Mouse (Mus musculus): ENCODE results near the gene Syt11. TPM values are rescaled to one million over a fixed set of nuclear protein-coding genes. Genes with fewer than 3 reads are reported as not detected.
"Not testable (repeated sequence)": the region's sequence is repeated elsewhere in the genome, so short reads cannot be mapped to it uniquely, and the experiment has no call there.

Gene Syt11
- 1 to 10 TPM; 4.0 to 6.3 (median 4.6) TPM for total RNA-seq (2022)

DNA sequence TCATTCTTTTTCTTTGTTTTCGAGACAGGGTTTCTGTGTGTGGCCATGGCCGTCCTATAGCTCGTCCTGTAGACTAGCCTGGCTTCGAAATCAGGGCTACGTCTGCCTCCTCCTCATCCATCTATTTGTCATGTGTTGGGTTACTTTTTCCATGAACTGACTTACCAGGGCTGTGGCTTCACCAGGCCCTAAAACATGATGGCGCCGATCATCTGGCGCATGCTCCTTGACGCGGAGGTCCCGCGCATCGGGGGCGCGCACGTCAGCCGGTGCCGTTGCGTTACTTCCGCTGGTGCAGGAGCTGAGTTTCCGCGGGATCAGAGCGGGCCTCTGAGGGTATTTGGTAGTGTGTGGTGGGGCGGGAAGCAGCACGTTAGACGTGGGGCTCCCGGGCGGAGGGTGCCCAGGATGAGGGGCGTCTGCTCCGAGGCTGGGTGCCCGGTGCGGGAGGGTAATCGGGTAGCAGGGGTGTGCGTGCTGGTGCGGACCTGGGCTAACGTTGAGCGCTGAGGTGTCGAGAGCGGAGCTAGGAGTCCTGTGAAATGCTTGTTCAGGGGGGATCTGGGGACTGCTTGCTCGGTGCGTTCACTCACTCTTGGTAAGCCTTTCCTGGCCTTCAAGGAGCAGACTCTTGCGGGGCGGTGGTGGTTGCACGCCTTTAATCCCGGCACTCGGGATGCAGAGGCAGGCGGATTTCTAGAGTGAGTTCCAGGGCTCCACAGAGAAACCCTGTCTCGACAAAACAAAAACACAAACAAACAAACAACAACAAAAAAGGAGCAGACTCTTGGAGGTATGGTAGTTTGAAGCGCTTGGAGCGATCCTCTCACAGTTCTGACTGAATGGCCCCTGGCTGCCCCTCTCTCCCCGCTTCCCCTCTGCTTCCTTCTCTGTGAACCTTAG is at the start of gene Syt11:
Gene Syt11, minus strand, starts transcription at position 226 of the 903 bp plus-strand sequence.
- DNase-seq (ENCODE audit: low spot score in 2 of 2): not testable (repeated sequence)

DNA sequence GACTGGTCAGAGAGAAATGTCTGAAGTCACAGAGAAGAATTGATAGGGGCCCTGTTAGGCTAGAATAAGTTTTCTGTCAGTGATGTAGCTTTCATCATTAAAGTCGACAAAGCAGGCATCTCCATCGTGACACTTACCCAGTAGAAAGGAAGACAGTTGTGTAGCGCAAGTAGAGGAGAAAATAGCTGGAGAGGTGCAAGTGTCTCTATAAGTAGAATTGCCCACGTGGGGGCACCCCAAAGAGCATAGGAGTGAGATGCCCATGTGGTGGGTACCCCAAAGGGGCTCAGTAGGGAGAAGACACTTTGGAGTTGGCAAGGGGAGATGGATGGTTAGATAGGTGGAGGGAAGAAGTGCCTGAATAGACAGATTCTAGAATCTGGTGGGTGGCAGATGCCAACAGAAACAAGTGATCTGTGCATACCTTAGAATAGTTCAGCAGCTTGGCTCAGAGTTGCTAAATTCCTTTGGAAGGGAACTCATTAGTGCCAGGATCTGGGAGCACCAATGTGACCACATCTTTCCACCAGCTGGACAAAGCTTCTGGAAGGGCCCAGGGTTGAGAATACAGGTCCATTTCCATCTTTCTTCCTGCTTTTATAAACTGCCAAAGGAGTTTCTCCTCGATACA is 29.1 kb upstream of the Syt11 start:
- DNase-seq (ENCODE audit: low spot score in 2 of 2): no peak

DNA sequence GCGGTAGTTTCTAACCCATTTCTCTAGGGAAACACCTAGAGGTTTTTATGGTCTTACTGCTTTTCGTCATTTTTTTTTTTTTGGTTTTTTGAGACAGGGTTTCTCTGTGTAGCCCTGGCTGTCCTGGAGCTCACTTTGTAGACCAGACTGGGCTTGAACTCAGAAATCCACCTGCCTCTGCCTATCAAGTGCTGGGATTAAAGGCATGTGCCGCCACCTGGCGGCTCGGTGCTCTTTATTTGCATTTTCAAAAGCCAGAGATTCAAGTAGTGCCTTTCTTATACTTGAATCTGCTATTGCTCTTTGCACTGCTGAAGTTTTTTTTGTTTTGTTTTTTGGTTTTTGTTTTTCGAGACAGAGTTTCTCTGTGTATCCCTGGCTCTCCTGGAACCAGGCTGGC is 22.5 kb upstream of the Syt11 start:
- DNase-seq (ENCODE audit: low spot score in 2 of 2): not testable (repeated sequence)

DNA sequence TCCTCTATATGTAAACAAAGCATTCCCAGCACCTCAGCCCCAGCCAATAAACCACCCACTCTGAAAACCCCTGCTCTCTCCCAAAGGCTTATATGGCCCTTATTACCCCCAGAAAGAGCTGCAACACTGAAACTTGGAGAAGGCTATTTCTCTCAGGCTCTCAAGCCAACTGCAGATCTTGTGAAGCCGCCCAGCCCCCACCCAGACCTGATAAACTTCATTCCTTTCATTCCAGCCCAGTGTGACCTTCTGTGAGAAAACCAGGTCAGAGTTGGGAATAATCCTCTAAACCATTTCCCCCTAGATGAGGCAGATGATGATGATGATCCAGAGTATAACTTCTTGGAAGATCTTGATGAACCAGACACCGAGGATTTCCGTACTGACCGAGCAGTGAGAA is 13.1 kb upstream of the Syt11 start:
- not testable (repeated sequence) for DNase-seq (ENCODE audit: low spot score in 2 of 2)

DNA sequence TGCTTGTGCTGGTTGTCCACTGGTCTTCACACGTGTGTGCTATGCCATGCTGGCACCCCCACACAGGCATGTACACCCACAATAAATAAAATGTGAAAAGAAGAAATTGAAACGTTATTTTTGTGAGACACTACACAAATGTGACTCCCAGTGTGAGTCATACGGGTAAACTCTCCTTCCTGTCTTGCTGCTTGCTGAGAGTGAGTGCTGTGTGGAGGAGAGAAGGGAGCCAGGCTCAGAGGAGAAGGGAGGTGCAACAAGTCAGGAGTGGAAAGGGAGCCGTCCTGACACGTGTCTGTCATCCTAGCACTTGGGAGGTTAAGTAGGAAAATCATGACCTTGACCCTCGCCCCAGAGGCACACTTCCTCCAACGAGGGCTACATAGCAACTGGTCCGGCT is 11.8 kb upstream of the Syt11 start:
- not testable (repeated sequence) for DNase-seq (ENCODE audit: low spot score in 2 of 2)

DNA sequence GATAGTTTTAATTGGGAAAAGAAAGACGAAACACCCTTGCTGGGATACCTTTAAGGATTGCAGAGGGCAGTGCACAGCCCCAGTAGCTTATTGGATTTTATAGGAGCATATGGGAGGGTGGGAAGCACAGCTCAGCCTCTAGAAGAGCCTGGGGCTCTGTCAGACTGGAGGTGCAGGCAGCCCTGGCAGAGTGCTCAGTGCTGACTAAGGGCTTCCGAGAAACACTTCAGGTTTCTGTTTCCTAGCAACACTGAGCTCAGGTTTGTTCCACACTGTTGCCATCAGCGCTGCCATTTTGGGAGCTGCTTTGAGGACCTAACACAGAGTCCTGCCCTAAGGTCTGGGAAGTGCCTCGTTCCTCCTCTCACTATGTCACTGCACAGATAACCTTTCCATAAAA is 11.4 kb upstream of the Syt11 start:
- not testable (repeated sequence) for DNase-seq (ENCODE audit: low spot score in 2 of 2)

DNA sequence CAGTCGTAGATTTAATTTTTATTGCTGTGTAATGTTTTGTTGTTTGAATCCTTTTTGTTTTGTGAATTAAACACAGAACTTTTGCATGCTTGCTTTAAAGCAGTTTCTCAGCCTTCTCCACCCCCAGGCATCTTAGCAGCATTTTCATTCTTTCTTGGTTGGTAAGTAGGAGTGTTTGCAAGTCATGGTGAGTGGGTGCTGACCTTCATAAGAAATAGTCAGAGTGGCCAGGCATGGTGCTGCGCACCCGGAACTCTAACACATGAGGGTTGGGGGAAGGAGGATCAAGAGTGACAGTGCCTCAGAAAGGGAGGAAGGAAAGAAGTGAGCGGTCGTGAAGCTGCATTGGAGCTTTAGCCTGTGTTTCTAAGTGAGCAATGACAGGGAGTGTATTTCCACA is 9.9 kb upstream of the Syt11 start:
- DNase-seq (ENCODE audit: low spot score in 2 of 2): no peak

DNA sequence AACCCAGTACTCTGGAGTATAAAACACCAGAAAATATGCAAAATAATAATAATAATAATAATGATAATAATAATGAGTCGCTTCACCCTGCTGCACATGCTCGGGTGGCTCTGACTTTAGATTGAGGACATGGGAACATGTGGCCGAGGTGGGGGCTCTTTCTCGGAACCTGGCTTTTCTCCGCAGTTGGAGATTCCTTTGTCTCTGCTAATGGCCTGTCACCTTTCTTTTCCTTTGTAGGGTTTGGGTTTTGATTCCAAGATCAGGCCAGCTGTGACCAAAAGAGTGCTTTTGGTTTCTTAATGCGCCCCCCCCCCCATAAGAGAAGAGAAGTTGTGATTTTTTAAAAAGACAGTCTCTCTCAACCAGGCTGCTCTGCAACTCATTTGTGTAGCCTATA is 1.8 kb downstream of the Syt11 start:
- not testable (repeated sequence) for DNase-seq (ENCODE audit: low spot score in 2 of 2)

DNA sequence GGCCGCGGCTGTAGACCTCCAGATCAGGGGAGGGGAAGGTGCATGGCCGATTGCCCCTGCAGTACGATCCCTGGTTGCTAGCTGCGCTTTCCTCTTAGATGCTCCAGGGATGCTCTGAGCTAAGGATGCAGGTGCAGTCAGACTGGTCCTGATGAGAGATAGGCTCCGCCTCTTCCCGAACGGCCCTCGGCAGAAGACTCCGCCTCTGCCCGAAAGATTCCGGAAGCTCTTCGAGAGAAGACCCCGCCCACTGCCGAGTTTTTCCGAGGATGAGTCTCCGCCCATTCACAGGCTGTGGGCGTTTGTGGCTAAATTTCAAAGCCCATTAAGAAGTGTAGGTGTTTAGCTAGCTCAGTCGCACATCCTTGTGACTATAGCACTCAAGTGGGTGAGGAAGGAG is 2.6 kb downstream of the Syt11 start:
- DNase-seq (ENCODE audit: low spot score in 2 of 2): peak; percentile 82 to 84

DNA sequence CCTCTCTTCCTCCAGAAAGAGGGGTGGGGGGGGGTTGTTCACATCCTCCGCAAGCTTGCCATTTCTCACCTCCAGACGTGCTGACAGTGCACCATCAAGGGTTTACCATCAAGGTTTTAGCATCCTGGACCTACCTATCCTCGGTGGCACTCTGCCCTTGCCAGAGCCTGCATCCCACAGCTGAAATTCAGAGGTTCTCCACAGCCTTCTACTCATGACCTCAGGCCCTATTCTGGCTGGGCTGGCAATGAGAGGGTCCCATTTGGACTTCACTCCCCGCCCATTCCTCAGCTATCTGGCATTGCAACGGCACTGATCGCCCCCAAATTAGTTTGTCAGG is 3.1 kb downstream of the Syt11 start:
- not testable (repeated sequence) for DNase-seq (ENCODE audit: low spot score in 2 of 2)

DNA sequence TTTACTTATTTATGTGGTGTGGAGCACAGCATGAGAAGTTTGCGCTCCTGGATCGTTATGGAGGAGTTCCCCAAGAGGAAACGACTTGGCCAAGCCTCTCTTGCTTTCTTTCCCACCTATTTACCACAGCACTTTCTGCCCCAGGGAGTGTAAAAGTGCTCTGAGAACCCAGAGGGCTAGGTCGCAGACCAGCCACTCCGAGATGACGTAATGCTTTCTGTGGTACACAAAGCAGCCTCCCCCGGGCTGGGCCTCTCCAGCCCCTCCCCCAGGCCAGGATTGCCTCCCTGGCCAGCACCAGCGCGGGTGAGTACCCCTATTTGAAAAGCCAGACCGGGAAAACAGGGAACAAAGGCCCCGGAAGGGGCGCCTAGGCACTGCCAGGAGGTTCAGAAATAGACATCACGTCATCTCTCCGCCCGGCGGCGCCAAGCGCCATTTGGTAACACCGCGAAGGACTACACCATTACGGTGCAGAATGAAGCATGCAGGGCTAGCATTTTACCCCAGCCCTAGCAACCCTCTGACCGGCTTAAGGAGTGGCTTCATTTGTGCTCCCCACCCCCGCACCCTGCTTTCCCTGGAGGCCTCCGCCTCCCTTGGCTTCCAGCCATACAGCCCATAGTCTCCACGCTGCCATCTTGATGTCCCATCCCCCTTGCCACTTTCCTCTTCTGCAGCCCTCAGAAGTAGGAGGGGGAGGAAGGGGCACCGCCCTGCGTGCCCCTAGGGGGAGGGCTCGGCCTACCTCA is 3.6 kb downstream of the Syt11 start:
- DNase-seq (ENCODE audit: low spot score in 2 of 2): peak; percentile 8 to 24

DNA sequence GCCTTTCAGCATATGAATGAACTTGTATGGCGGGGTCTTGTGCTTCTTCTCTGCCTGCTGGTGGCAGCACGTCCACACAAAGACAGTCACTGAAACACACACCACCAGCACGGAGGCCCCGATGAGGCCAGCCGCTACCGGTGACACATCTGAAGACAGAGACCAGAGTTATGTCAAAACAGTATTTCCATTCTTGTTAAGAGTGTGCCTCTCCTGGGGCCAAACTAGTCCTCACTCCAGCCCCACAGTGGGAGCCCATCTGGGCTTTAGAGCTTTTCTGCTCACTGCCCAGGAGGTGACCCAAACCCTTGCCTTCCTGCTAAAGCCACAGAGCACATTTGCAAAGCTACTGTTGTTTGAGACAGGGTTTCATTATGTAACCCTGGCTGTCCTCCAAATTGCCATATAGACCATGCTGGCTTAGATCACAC is 12.5 kb downstream of the Syt11 start:
- no peak for DNase-seq (ENCODE audit: low spot score in 2 of 2)

DNA sequence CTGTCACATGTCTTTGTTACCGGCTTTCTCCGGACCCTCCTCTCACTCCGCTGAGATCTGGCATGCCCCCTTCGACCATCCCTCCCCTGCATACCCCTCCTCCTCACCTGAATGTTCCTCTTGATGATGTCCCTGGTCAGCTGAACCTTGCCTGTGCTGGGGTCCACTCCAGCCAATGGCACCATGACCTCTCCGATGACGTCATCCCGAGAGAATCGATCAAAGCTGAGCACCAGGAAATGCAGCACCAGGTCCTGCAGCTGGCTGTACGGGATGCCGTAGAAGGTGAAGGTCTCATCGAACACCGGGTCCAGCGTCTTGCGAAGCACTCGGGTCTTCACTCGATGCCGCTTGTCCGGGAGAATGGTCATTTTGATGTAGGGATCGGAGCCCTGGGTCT is 13.3 kb downstream of the Syt11 start:
- DNase-seq (ENCODE audit: low spot score in 2 of 2): no peak

DNA sequence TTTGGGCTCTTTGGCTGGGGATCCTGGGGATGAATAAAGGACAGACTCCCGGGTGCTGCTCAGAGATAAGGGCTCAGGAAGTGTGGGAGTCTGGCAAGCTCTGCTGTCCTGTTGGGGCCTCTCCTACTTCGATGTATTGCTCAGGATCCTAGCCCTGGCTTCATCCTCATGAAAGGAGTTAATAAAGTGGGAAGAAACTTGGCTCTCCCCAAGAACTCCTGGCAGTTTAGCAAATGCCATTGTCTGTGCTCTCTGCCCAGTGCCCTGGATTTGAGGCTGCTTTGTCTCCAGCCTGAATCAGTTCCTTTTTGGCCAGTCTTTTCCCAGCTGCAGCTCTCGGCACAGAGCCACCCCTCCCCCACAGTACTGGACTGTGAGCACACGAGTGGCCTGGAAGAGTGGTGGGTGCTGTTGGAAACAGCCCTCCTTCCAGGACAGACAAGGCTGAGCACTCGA is 16.9 kb downstream of the Syt11 start:
- peak; percentile 15 to 52 for DNase-seq (ENCODE audit: low spot score in 2 of 2)

DNA sequence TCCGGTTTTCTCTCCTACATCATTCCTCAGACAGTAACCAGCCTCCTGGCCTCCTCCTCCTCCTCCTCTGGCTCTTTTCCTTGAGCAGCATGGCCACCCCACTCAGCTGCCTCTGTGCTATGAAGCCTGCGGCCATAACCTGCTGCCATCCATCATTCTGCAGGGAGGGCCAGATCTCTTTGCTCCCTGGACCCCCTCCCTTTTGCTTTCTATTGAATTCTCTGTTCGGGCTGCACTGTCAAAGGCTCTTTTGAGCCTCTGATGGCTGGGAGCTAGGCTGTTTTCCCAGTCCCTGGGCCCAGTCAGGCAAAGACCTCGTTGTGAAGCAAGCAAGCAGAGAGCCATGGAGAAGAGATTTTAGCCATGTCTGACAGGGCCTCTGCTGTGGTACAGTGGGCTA is 18.7 kb downstream of the Syt11 start:
- DNase-seq (ENCODE audit: low spot score in 2 of 2): no peak

DNA sequence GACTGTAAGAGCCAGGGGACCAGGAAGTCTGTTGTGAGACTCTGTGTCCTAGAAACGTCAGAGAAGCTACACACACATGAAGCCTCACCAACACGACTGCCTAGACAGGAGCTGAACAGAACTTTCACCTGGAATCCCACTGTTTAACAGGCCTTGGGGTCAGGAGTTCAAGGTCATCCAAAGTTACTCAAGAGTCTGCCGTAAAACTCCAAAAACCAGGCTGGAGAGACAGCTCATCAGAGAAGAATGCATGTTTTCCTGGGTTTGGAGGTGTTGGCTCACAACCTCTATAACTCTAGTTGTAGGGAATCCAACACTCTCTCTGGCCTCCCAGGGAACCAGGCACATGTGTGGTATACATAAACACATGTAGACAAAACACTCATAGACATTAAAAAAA is 19.4 kb downstream of the Syt11 start:
- no peak for DNase-seq (ENCODE audit: low spot score in 2 of 2)

DNA sequence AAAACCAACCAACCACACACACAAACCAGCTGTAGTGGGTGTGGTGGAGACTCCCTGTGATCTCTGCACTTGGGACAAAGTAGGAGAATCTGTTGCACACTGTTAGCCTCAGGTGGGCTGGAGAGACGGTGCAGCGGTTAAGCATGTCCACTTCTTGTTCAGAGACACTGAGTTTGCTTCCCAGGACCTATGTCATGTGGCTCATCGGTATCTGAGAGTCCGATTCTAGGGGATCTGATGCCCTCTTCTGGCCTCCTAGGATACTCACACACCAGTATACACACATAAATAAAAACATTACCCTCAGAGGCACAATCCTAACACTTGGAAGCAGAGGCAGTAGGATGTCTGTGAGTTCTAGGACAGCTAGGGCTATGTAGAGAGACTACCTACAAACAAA is 20.7 kb downstream of the Syt11 start:
- no peak for DNase-seq (ENCODE audit: low spot score in 2 of 2)

DNA sequence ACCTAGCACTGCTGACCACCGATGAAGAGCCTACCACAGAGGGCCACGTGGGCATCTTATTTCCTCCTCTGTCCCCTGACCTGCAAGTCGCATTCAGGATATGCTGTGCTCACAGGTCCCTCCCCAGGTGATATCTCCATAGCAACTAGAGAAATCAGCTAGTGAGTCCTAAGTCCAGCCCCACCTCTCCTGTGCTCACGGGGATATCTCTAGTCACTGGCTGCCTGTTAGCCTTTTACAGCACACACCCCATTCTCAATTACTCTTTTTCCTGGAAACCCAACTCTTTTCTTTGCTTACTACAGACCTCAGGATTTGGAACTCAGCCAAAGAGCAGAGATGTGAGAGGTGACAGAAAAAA is 28.1 kb downstream of the Syt11 start:
- no peak for DNase-seq (ENCODE audit: low spot score in 2 of 2)

DNA sequence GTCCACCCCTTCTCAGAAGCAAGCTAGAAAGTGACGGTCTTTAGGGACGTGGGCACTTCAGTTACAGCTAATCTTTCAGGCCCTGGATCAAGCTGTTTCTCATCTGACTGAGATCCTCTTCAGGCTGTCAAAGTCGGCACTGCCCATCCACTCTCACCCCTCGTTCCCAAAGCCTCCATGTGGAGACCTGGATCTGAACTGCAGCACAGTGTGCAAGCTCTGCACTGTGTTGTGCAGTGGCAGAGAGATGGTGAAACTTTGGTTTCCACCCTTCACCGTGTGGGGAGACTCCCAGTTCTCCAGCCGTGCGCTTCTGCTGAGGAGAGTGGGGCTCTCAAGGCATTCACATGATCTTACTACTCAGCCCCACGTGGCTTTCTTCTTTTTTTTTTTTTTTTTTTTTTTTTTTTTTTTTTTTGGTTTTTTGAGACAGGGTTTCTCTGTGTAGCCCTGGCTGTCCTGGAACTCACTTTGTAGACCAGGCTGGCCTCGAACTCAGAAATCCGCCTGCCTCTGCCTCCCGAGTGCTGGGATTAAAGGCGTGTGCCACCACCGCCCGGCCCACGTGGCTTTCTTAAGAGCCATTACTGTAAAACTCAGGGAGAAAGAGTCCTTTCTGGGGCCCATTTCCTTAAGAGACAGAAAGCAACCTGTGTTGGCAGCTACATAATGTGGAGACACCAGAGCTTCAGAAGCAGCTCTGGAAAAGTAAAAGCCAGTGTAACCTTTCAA is 28.7 kb downstream of the Syt11 start:
- no peak for DNase-seq (ENCODE audit: low spot score in 2 of 2)

DNA sequence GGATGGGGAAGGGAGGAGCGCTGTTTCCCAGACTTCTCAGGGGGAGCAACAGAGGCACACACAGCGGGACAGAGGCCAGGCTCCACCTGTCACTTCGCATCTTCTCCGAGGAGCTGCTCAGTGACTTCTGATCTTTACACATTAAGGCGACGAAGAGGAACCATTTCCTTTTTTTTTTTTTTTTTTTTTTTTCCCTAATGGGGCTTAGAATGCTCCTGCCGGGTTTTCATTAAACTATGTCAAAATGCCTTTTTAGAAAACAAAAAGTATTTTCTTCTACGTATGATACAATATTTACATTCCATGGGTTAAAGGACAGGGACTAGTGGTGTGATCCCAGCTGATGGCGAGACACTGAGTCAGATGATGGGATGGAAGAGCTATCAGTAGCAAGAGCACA is 29.4 kb downstream of the Syt11 start:
- no peak for DNase-seq (ENCODE audit: low spot score in 2 of 2)

DNA sequence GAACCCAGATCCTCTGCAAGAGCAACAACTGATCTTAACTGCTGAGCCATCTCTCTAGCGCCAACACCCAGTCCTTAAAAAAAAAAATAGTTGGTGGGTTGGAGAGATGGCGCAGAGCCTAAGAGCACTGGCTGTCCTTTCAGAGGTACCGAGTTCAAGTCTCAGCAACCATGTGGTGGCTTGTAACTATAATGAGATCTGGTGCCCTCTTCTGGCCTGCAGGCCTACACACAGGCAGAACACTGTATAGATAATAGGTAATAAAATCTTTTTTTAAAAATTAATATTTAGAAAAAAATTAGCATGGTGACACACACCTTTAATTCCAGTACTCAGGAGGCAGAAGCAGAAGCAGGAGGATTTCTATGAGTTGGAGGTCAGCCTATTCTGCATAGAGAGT is 34.8 kb downstream of the Syt11 start:
- DNase-seq (ENCODE audit: low spot score in 2 of 2): no peak
